8 mouse cellular contexts compared by ENCODE assay signal in the genomic region with DNA sequence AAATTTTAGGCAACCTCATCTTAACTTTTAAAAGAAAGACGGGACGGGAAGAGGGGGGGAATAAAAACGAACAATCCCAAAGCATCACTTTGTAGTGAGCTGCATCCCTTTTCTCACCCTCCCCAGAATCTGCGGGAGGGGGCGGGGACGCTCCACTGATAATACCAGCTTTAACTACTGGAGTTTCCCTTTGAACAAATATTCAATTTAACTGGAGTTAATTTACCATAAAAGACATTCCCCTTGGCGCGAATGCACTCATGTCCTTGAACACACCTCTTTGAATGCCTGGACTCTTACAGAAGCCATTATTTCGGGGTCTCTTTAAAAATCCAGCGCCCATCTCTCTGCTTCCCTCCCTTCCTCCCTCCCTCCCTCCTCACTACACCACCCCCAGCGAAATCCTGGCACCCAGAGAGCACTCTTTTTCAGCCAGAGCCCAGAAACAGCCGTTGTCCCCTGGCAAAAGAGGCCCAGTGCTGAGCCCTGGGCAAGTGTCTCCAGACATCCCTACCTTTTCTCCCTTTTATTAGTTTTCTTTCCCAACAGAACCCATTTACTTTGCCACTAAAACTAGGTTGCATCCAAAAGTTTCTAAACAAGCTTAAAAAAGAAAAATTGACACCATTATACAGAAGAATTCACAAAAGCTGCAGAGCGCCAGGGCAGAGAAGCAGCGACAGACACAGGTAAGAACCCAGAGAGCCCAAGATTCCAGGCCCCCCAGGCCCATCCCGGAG.
DNase-seq lines count a peak whose midpoint lies in the region; ATAC-seq and TF ChIP-seq lines count a peak whose summit lies in the region.

No protein-coding gene starts in this region.

- no peaks in the 10 kb centered on the region for H3K27me3 ChIP-seq in forebrain, embryonic 15.5 days
- H3K27me3 ChIP-seq in hindbrain, postnatal 0 days (ENCODE audit: insufficient read depth, low read length) = no peaks in the 10 kb centered on the region
- no peaks in the 10 kb centered on the region for H3K27me3 ChIP-seq in lung, postnatal 0 days (replicated peaks; ENCODE audit: insufficient read depth, low read length)

- H3K9ac ChIP-seq in forebrain, embryonic 15.5 days (replicated peaks) = peak overlapping the region; percentile 95
- H3K9ac ChIP-seq in hindbrain, postnatal 0 days (replicated peaks; ENCODE audit: low read length) = peak overlapping the region; percentile 99
- peak overlapping the region; percentile 93 for H3K9ac ChIP-seq in lung, postnatal 0 days (replicated peaks; ENCODE audit: low read depth)

- ATAC-seq in forebrain, embryonic 15.5 days (replicated peaks) = no peak; the same call in 1 of the 2 replicates
- ATAC-seq in hindbrain, postnatal 0 days = no peak
- no peak for ATAC-seq in lung, postnatal 0 days

- no peak for TF ChIP-seq CTCF in hindbrain, postnatal 0 days (IDR thresholded peaks at IDR 0.05; ENCODE audit: low read depth)
- no peak for TF ChIP-seq CTCF in lung, postnatal 0 days (IDR thresholded peaks at IDR 0.05)

- peaks cover 16% of the 10 kb centered on the region for H3K4me1 ChIP-seq in forebrain, embryonic 15.5 days
- peaks cover 4% of the 10 kb centered on the region; the same call in 1 of the 2 replicates for H3K4me1 ChIP-seq in hindbrain, postnatal 0 days (ENCODE audit: insufficient read depth, low read length)
- H3K4me1 ChIP-seq in lung, postnatal 0 days (ENCODE audit: insufficient read depth, low read depth, low read length) = peaks cover 14% of the 10 kb centered on the region; the same call in 1 of the 2 replicates

- no peak; the same call in 1 of the 2 replicates for TF ChIP-seq EP300 in lung, postnatal 0 days (IDR thresholded peaks at IDR 0.05)

- no peaks in the 10 kb centered on the region for H3K9me3 ChIP-seq in forebrain, embryonic 15.5 days
- H3K9me3 ChIP-seq in hindbrain, postnatal 0 days (ENCODE audit: low read length) = no peaks in the 10 kb centered on the region
- H3K9me3 ChIP-seq in lung, postnatal 0 days (ENCODE audit: low read length) = no peaks in the 10 kb centered on the region

- WGBS in forebrain, embryonic 15.5 days = 4% methylated on average over 15 of the region's 15 CpGs
- WGBS in hindbrain, postnatal 0 days = 6% methylated on average over 15 of the region's 15 CpGs
- 7% methylated on average over 15 of the region's 15 CpGs for WGBS in lung, postnatal 0 days

- peak overlapping the region; percentile 99 for H3K27ac ChIP-seq in forebrain, embryonic 15.5 days (replicated peaks)
- peak overlapping the region; percentile 98 for H3K27ac ChIP-seq in hindbrain, postnatal 0 days
- peak overlapping the region; percentile 99 for H3K27ac ChIP-seq in lung, postnatal 0 days (ENCODE audit: low read length)

- DNase-seq in adrenal gland, adult (ENCODE audit: inconsistent age in 2 of 2, low spot score in 1 of 2) = peak; percentile 71 to 91
- DNase-seq in adrenal gland, adult 8-10 months = no peak
- peak; percentile 41 for DNase-seq in ZHBTc4 (ENCODE audit: low read depth, low spot score)
- DNase-seq in hindbrain, postnatal 0 days (ENCODE audit: low spot score) = peak; percentile 79
- DNase-seq in lung, postnatal 0 days (ENCODE audit: low spot score) = no peak
- peak; percentile 11 for DNase-seq in yolk sac, embryonic 10.5 days (ENCODE audit: low spot score)
- no peak for DNase-seq in urinary bladder, adult 18-20 months (ENCODE audit: low spot score in 2 of 2)

- H3K4me2 ChIP-seq in forebrain, embryonic 15.5 days (replicated peaks) = peak overlapping the region; percentile 82
- H3K4me2 ChIP-seq in hindbrain, postnatal 0 days (ENCODE audit: low read depth, low read length) = peak overlapping the region; percentile 74
- peak overlapping the region; percentile 89 for H3K4me2 ChIP-seq in lung, postnatal 0 days (replicated peaks; ENCODE audit: low read depth, low read length)

- no peaks in the 10 kb centered on the region for H3K36me3 ChIP-seq in forebrain, embryonic 15.5 days
- no peaks in the 10 kb centered on the region for H3K36me3 ChIP-seq in hindbrain, postnatal 0 days (ENCODE audit: insufficient read depth, low read length)
- H3K36me3 ChIP-seq in lung, postnatal 0 days (ENCODE audit: insufficient read depth, low read length) = no peaks in the 10 kb centered on the region

- H3K4me3 ChIP-seq in forebrain, embryonic 15.5 days = peak overlapping the region; percentile 75
- H3K4me3 ChIP-seq in hindbrain, postnatal 0 days (ENCODE audit: low read length) = peak overlapping the region; percentile 81
- peak overlapping the region; percentile 81 for H3K4me3 ChIP-seq in lung, postnatal 0 days (ENCODE audit: low read depth, low read length)

Comparison
In these comparisons a context has a peak if more than half of its experiments do, and no peak if none do; other contexts are left out.
1. DNase-seq: peak in adrenal gland, adult (2 of 2), ZHBTc4 (single experiment), hindbrain, postnatal 0 days (single experiment) and yolk sac, embryonic 10.5 days (single experiment); none in adrenal gland, adult 8-10 months (single experiment), lung, postnatal 0 days (single experiment) and urinary bladder, adult 18-20 months (0 of 2).
2. Peak in every context shown above with its lines, with median percentiles within 50 percentile points of each other: H3K27ac ChIP-seq, H3K4me2 ChIP-seq, H3K4me3 ChIP-seq and H3K9ac ChIP-seq.